Mouse (Mus musculus): Measurements from ENCODE around the gene Ankrd54.
"Not testable (repeated sequence)": the region's sequence is repeated elsewhere in the genome, so short reads cannot be mapped to it uniquely, and the experiment has no call there.

DNA sequence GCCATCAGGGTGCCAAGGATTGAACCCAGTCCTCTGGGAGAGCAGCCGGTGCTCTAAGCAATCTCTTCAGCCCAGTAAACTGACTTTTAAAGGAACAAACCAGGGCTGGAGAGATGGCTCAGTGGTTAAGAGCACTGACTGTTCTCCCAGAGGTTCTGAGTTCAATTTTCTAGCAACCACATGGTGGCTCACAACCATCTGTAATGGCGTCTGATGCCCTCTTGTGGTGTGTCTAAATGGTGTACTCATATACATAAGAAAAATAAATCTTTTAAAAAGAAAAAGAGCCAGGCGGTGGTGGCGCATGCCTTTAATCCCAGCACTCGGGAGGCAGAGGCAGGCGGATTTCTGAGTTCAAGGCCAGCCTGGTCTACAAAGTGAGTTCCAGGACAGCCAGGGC is 54.9 kb downstream of the Ankrd54 start:
- TF ChIP-seq CTCF (IDR thresholded peaks at IDR 0.05; ENCODE audit: control insufficient read depth, insufficient read depth, insufficient read length); MAX (IDR thresholded peaks at IDR 0.05); CEBPB (IDR thresholded peaks at IDR 0.05; ENCODE audit: low read depth); FOSL1 (IDR thresholded peaks at IDR 0.05; ENCODE audit: insufficient read depth, low read length, poor library complexity, severe bottlenecking); MYOG (IDR thresholded peaks at IDR 0.05; ENCODE audit: control insufficient read depth, extremely low read depth, insufficient read length); USF1 (IDR thresholded peaks at IDR 0.05; ENCODE audit: low read depth): not testable (repeated sequence)
